Mouse (Mus musculus) myocyte (in vitro differentiated cells): ENCODE measurements around the gene Trappc3l.

Source experiments
- CEBPB ChIP-seq: IDR thresholded peaks from 2 replicates; pipeline ENCODE4 v1.6.1; 2011; ENCODE audit warnings: mild to moderate bottlenecking, moderate library complexity; ENCODE audit not compliant: poor library complexity, insufficient read depth, severe bottlenecking
- E2F4 ChIP-seq: IDR thresholded peaks from one replicate; pipeline ENCODE4 v1.6.1; 2011; ENCODE audit warnings: mild to moderate bottlenecking, control low read depth, moderate library complexity; ENCODE audit not compliant: insufficient read depth
- MAX ChIP-seq: IDR thresholded peaks from one replicate; pipeline ENCODE4 v1.6.1; 2011; ENCODE audit warnings: low read depth, mild to moderate bottlenecking, control low read depth
- MYOD1 ChIP-seq, 3 experiments: IDR thresholded peaks; one replicate each; pipeline ENCODE4 v1.6.1; 2011; ENCODE audit warnings: control low read depth in 2 of 3, low read depth in 2 of 3, mild to moderate bottlenecking in 2 of 3, moderate library complexity in 1 of 3; ENCODE audit not compliant: insufficient read length in 2 of 3, control insufficient read depth in 1 of 3
- MYOG ChIP-seq, 3 experiments: IDR thresholded peaks; one replicate each; pipeline ENCODE4 v1.6.1; 2011; ENCODE audit warnings: control low read depth in 2 of 3, low read depth in 2 of 3, mild to moderate bottlenecking in 2 of 3; ENCODE audit not compliant: insufficient read length in 2 of 3, control insufficient read depth in 1 of 3, insufficient read depth in 1 of 3
- POLR2A ChIP-seq: IDR thresholded peaks from one replicate; pipeline ENCODE4 v1.6.1; 2011; ENCODE audit warnings: low read depth, mild to moderate bottlenecking, control low read depth, moderate library complexity; ENCODE audit not compliant: insufficient read length
- POLR2AphosphoS2 ChIP-seq: IDR thresholded peaks from one replicate; pipeline ENCODE4 v1.6.1; 2011; ENCODE audit warnings: low read depth, control low read depth; ENCODE audit not compliant: insufficient read length
- REST ChIP-seq: IDR thresholded peaks from one replicate; pipeline ENCODE4 v1.6.1; 2011; ENCODE audit warnings: mild to moderate bottlenecking, control low read depth, moderate library complexity; ENCODE audit not compliant: insufficient read depth, insufficient read length
- SRF ChIP-seq: IDR thresholded peaks from one replicate; pipeline ENCODE4 v1.6.1; 2011; ENCODE audit warnings: low read depth; ENCODE audit not compliant: control insufficient read depth, insufficient read length
- TCF12 ChIP-seq: IDR thresholded peaks from one replicate; pipeline ENCODE4 v1.6.1; 2011; ENCODE audit warnings: mild to moderate bottlenecking, control low read depth; ENCODE audit not compliant: poor library complexity, insufficient read depth, severe bottlenecking
- USF1 ChIP-seq: IDR thresholded peaks from one replicate; pipeline ENCODE4 v1.6.1; 2011; ENCODE audit warnings: low read depth, mild to moderate bottlenecking, control low read depth, moderate library complexity

DNA sequence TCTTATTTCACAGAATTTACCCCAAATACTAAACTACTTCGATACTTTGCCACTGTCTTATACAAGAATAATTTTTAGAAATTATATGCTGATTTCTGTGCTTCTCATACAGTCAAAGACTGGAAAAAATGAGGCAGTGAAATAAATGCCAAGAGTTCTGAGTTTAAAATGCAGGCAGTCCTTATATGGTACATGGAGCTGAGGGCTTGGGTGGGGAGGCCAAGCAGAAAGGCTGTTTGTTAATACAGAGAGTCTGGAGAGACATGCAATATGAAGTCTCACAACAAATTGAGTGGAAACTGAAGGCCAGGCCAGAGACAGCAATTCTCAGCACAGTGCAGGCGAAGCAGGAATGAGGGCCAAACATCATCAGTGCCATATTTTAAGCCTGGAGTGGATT, 51.1 kb downstream of the Trappc3l start:
- TF ChIP-seq USF1 (no peak), MYOG (IDR thresholded peaks at IDR 0.05; ENCODE audit: control insufficient read depth in 1 of 3, insufficient read depth in 1 of 3, insufficient read length in 2 of 3, low read depth in 2 of 3) (no peak), POLR2A (no peak), SRF (no peak), MYOD1 (IDR thresholded peaks at IDR 0.05; ENCODE audit: control insufficient read depth in 1 of 3, insufficient read length in 2 of 3, low read depth in 2 of 3) (no peak), POLR2AphosphoS2 (no peak), TCF12 (no peak), E2F4 (no peak), MAX (no peak), CEBPB (no peak), REST (no peak)
